Mouse (Mus musculus): ENCODE measurements around the gene Tap2.

- TF ChIP-seq POLR2A (IDR thresholded peaks at IDR 0.05; ENCODE audit: borderline replicate concordance, insufficient read depth, low read length) = no peak
- peak; percentile 49; the same call in 1 of the 2 replicates for TF ChIP-seq CTCF (IDR thresholded peaks at IDR 0.05; ENCODE audit: borderline replicate concordance, insufficient read depth, low read depth, low read length)
Measured at GRCm38 (mm10) chr17:34205746-34206176, 2.4 kb downstream of the Tap2 start.
